Mouse (Mus musculus) liver, postnatal 0 days (tissue): ENCODE data around the gene Irf3.

Source experiments
- CTCF ChIP-seq: sonication (generic); IDR thresholded peaks from 2 replicates; pipeline ENCODE4 v1.5.1; 2016; ENCODE audit warnings: antibody characterized with exemption, low read depth
- EP300 ChIP-seq: IDR thresholded peaks from 2 replicates; pipeline ENCODE4 v1.6.1; 2016; ENCODE audit warnings: antibody characterized with exemption, low read depth, mild to moderate bottlenecking

- TF ChIP-seq CTCF (no peak), EP300 (no peak)
Observed at GRCm38 (mm10) chr7:45051601-45051974, 54.1 kb downstream of the Irf3 start.
